Mouse (Mus musculus): Measurements from ENCODE around the gene Synpo2. TPM values are rescaled to one million over a fixed set of nuclear protein-coding genes. Genes with fewer than 3 reads are reported as not detected.
A peak's percentile ranks its signal among the peaks of the same experiment; 100 is the strongest.

Gene Synpo2
- polyA plus RNA-seq, 1 experiment from 2014 or later = 0.72 TPM

GRCm38 (mm10) chr3:123075034-123075433 lies 160.9 kb downstream of the Synpo2 start:
- H3K9ac ChIP-seq = no peak overlapping the region
- no peaks in the 10 kb centered on the region for H3K27me3 ChIP-seq
- H3K27ac ChIP-seq = no peak overlapping the region
- H3K9me3 ChIP-seq (replicated peaks) = no peaks in the 10 kb centered on the region
- H3K4me3 ChIP-seq = no peak overlapping the region
- no peak for ATAC-seq
- H3K36me3 ChIP-seq (ENCODE audit: poor library complexity, severe bottlenecking) = no peaks in the 10 kb centered on the region
- no peaks in the 10 kb centered on the region for H3K4me1 ChIP-seq
- H3K4me2 ChIP-seq = no peak overlapping the region

- no peak for ATAC-seq
- Histone ChIP-seq H3K36me3 (ENCODE audit: poor library complexity, severe bottlenecking) (no peaks in the 10 kb centered on the region), H3K9ac (no peak overlapping the region), H3K27ac (no peak overlapping the region), H3K4me3 (no peak overlapping the region), H3K4me1 (no peaks in the 10 kb centered on the region), H3K4me2 (no peak overlapping the region), H3K9me3 (replicated peaks) (no peaks in the 10 kb centered on the region), H3K27me3 (no peaks in the 10 kb centered on the region)
Measured at GRCm38 (mm10) chr3:123073351-123073750, 162.6 kb downstream of the Synpo2 start.

DNA sequence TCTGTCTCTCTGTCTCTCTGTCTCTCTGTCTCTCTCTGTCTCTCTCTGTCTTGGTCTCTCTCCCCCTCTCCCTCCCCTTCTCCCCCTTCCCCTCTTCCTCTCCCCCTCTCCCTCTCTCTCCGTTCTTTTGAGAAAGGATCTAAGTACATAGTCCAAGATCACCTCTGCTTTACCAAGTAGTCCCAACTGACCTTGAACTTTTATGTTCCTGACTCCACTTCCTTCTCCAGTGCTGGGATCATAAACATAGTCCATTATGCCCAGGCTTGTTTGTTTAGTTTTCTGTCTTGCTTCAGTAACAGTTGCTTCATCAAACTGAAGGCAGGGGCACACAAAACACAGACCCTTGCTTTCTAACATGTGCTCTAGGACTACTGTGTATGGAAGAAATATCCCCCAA lies 163.5 kb downstream of the Synpo2 start:
- no peak for ATAC-seq
- WGBS = no CpG with 5 or more reads among the region's 1 CpGs
- no peak overlapping the region for H3K9ac ChIP-seq
- no peaks in the 10 kb centered on the region for H3K36me3 ChIP-seq (ENCODE audit: poor library complexity, severe bottlenecking)
- no peak overlapping the region for H3K27ac ChIP-seq
- peaks cover 3% of the 10 kb centered on the region for H3K9me3 ChIP-seq (replicated peaks)
- no peak overlapping the region for H3K4me3 ChIP-seq
- H3K27me3 ChIP-seq = no peaks in the 10 kb centered on the region
- no peak overlapping the region for H3K4me2 ChIP-seq
- H3K4me1 ChIP-seq = no peaks in the 10 kb centered on the region

DNA sequence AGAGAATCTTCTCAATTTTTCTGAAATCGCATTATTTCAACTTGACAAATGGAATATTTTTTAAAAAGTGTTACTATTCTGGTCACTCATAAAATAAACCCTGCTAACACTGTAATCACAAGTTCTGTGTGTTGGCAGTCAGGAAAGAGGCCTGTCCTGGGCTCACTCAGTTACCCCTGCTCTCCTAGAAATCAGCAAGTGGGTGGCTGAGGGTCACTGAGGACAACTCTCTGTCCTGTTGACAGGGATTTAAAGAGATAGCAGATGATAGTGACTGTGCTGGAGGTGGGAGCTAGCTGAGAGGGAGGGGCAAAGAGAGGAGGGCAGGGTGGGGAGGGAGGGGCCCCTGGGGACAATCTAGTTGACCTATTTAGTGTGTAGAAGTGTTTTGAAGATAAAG lies 165.0 kb downstream of the Synpo2 start:
- peaks cover 5% of the 10 kb centered on the region for H3K9me3 ChIP-seq (replicated peaks)
- no peak overlapping the region for H3K4me2 ChIP-seq
- no peaks in the 10 kb centered on the region for H3K36me3 ChIP-seq (ENCODE audit: poor library complexity, severe bottlenecking)
- no peak for ATAC-seq
- WGBS = 98% methylated on average over 1 of the region's 1 CpGs
- H3K4me1 ChIP-seq = no peaks in the 10 kb centered on the region
- no peak overlapping the region for H3K9ac ChIP-seq
- no peak overlapping the region for H3K4me3 ChIP-seq
- no peaks in the 10 kb centered on the region for H3K27me3 ChIP-seq
- H3K27ac ChIP-seq = no peak overlapping the region

DNA sequence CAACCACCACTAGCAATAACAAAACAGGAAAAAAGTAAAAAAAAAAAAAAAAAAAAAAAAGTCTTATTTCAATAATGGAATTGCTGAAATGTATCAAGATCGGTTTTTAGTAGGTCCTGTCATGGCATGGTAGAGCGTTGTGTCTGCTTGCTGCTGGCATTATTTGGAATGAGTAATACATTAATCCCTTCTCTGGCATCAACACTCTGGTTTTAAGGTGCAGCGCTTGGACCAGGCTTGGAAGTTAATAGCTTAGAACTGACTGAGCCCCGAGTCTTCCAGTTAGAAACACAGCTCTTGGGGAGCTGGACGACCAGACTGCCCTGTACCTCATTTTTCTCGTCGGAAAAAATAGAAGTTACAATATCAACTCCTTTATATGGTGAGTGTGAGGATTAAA lies 169.1 kb downstream of the Synpo2 start:
- H3K9ac ChIP-seq = no peak overlapping the region
- H3K36me3 ChIP-seq (ENCODE audit: poor library complexity, severe bottlenecking) = no peaks in the 10 kb centered on the region
- no peak overlapping the region for H3K27ac ChIP-seq
- no peak overlapping the region for H3K4me3 ChIP-seq
- H3K4me1 ChIP-seq = no peaks in the 10 kb centered on the region
- H3K9me3 ChIP-seq (replicated peaks) = peaks cover 5% of the 10 kb centered on the region
- no peaks in the 10 kb centered on the region for H3K27me3 ChIP-seq
- 96% methylated on average over 7 of the region's 7 CpGs for WGBS
- no peak overlapping the region for H3K4me2 ChIP-seq
- no peak for ATAC-seq

- no peak for ATAC-seq
- Histone ChIP-seq H3K27me3 (no peaks in the 10 kb centered on the region), H3K4me1 (no peaks in the 10 kb centered on the region), H3K36me3 (ENCODE audit: poor library complexity, severe bottlenecking) (no peaks in the 10 kb centered on the region), H3K27ac (no peak overlapping the region), H3K9ac (no peak overlapping the region), H3K9me3 (replicated peaks) (peaks cover 5% of the 10 kb centered on the region), H3K4me3 (no peak overlapping the region), H3K4me2 (no peak overlapping the region)
- WGBS = 84% methylated on average over 5 of the region's 5 CpGs
Measured at GRCm38 (mm10) chr3:123065466-123065865, 170.5 kb downstream of the Synpo2 start.

- Histone ChIP-seq H3K4me3 (no peak overlapping the region), H3K4me2 (no peak overlapping the region), H3K27me3 (no peaks in the 10 kb centered on the region), H3K4me1 (no peaks in the 10 kb centered on the region), H3K9me3 (replicated peaks) (peaks cover 5% of the 10 kb centered on the region), H3K9ac (no peak overlapping the region), H3K27ac (no peak overlapping the region), H3K36me3 (ENCODE audit: poor library complexity, severe bottlenecking) (no peaks in the 10 kb centered on the region)
- ATAC-seq = no peak
- WGBS = 18% methylated on average over 5 of the region's 5 CpGs
Measured at GRCm38 (mm10) chr3:123064186-123064585, 171.8 kb downstream of the Synpo2 start.

DNA sequence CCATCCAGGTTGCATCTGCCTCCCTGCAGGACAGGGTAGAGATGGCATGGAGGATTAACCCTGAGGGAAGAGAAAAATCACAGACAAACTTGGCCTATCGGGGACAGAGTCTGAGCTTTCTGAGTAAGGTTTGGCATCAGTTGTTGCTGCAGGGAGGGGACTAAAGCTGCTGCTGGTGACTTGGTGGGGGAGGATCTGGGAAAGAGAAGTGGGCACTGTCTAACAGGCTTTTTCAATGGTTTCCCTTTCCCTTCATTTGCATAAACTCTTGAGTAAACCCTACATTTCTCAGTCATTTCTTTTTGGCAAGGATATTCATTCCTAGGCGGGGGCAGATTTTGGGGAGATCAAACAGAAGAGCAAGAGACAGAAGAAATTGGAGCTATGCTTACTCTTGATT lies 174.0 kb downstream of the Synpo2 start:
- H3K4me3 ChIP-seq = no peak overlapping the region
- H3K9ac ChIP-seq = no peak overlapping the region
- no peak overlapping the region for H3K27ac ChIP-seq
- ATAC-seq = no peak
- no peak overlapping the region for H3K4me2 ChIP-seq
- no peaks in the 10 kb centered on the region for H3K4me1 ChIP-seq
- H3K36me3 ChIP-seq (ENCODE audit: poor library complexity, severe bottlenecking) = no peaks in the 10 kb centered on the region
- H3K9me3 ChIP-seq (replicated peaks) = no peaks in the 10 kb centered on the region
- no peaks in the 10 kb centered on the region for H3K27me3 ChIP-seq
- 72% methylated on average over 2 of the region's 2 CpGs for WGBS

- H3K27me3 ChIP-seq = no peaks in the 10 kb centered on the region
- H3K27ac ChIP-seq = no peak overlapping the region
- no peak overlapping the region for H3K4me3 ChIP-seq
- no peak for ATAC-seq
- no peaks in the 10 kb centered on the region for H3K9me3 ChIP-seq (replicated peaks)
- H3K9ac ChIP-seq = no peak overlapping the region
- 0 out of 2 replicates have a peak, but pooled peaks cover 5% of the 10 kb centered on the region for H3K4me1 ChIP-seq
- no peaks in the 10 kb centered on the region for H3K36me3 ChIP-seq (ENCODE audit: poor library complexity, severe bottlenecking)
- 90% methylated on average over 1 of the region's 1 CpGs for WGBS
- no peak overlapping the region for H3K4me2 ChIP-seq
Measured at GRCm38 (mm10) chr3:123058832-123059231, 177.1 kb downstream of the Synpo2 start.

- Histone ChIP-seq H3K27me3 (no peaks in the 10 kb centered on the region), H3K4me1 (0 out of 2 replicates have a peak, but pooled peaks cover 5% of the 10 kb centered on the region), H3K9me3 (replicated peaks) (peaks cover 4% of the 10 kb centered on the region; the same call in 1 of the 2 replicates), H3K27ac (no peak overlapping the region), H3K4me2 (no peak overlapping the region), H3K4me3 (no peak overlapping the region), H3K9ac (no peak overlapping the region), H3K36me3 (ENCODE audit: poor library complexity, severe bottlenecking) (no peaks in the 10 kb centered on the region)
- 0 out of 2 replicates have a peak, but pooled peaks have one; percentile 30 for ATAC-seq
- 60% methylated on average over 5 of the region's 5 CpGs for WGBS
Measured at GRCm38 (mm10) chr3:123054178-123054577, 181.8 kb downstream of the Synpo2 start.

GRCm38 (mm10) chr3:123053192-123053938 lies 182.6 kb downstream of the Synpo2 start:
- Histone ChIP-seq H3K36me3 (ENCODE audit: poor library complexity, severe bottlenecking) (no peaks in the 10 kb centered on the region), H3K4me3 (no peak overlapping the region), H3K9ac (no peak overlapping the region), H3K4me2 (no peak overlapping the region), H3K27me3 (no peaks in the 10 kb centered on the region), H3K27ac (no peak overlapping the region), H3K9me3 (replicated peaks) (peaks cover 4% of the 10 kb centered on the region; the same call in 1 of the 2 replicates), H3K4me1 (0 out of 2 replicates have a peak, but pooled peaks cover 5% of the 10 kb centered on the region)
- no peak for ATAC-seq
- WGBS = 78% methylated on average over 8 of the region's 8 CpGs

DNA sequence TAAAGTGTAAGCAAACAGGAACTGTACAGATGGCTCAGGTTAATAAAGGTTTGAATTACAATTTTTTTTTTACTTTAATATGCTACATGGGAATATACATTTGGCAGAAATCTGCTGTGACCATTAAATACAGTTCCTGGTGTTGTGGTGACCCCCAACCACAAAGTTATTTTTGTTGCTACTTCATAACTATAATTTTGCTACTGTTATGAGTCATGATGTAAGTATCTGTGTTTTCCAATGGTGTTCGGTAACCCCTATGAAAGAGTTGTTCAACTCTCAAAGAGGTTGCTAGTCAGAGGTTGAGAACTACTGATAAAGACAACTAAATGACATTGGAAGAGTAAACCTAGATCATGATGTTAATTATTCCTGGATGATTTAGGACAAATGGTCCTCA lies 193.6 kb downstream of the Synpo2 start:
- H3K4me3 ChIP-seq = no peak overlapping the region
- WGBS = 96% methylated on average over 1 of the region's 1 CpGs
- no peaks in the 10 kb centered on the region for H3K9me3 ChIP-seq (replicated peaks)

GRCm38 (mm10) chr3:123034752-123035151 lies 201.2 kb downstream of the Synpo2 start, which contains the start of gene Myoz2:
Gene Myoz2, minus strand, starts transcription at chr3:123035015.
- no peak within 1 kb of the TSS for H3K9ac ChIP-seq
- H3K36me3 ChIP-seq (ENCODE audit: poor library complexity, severe bottlenecking) = no peaks in the 10 kb centered on the region
- H3K27ac ChIP-seq = no peak within 1 kb of the TSS
- no peaks in the 10 kb centered on the region for H3K27me3 ChIP-seq
- H3K9me3 ChIP-seq (replicated peaks) = no peaks in the 10 kb centered on the region
- no peak within 1 kb of the TSS for H3K4me2 ChIP-seq
- ATAC-seq = no peak
- 91% methylated on average over 7 of the region's 7 CpGs for WGBS
- no peaks in the 10 kb centered on the region for H3K4me1 ChIP-seq
- H3K4me3 ChIP-seq = no peak within 1 kb of the TSS

More for the DNA sequence above, 193.6 kb downstream of the Synpo2 start:
- Histone ChIP-seq H3K9ac (no peak overlapping the region), H3K36me3 (ENCODE audit: poor library complexity, severe bottlenecking) (no peaks in the 10 kb centered on the region), H3K27me3 (no peaks in the 10 kb centered on the region), H3K4me1 (no peaks in the 10 kb centered on the region), H3K4me2 (no peak overlapping the region), H3K27ac (no peak overlapping the region)
- ATAC-seq = no peak
